Mouse (Mus musculus): ENCODE measurements around the gene Rapgef5. TPM values are rescaled to one million over a fixed set of nuclear protein-coding genes. Genes with fewer than 3 reads are reported as not detected.

Rapgef5 gene
- polyA plus RNA-seq, 2 experiments = 1.2 to 1.5 TPM

- no peak for DNase-seq (ENCODE audit: low read depth in 3 of 3, low spot score in 3 of 3)
- H3K4me1 ChIP-seq (replicated peaks; ENCODE audit: control insufficient read depth in 2 of 2, insufficient read depth in 2 of 2, low read length in 1 of 2) = no peaks in the 10 kb centered on the region
- ATAC-seq (ENCODE audit: insufficient read depth) = no peak
- no peaks in the 10 kb centered on the region for H3K27me3 ChIP-seq (ENCODE audit: control insufficient read depth, insufficient read depth, low read length)
- H3K4me2 ChIP-seq (ENCODE audit: low read depth) = no peak overlapping the region
- H3K4me3 ChIP-seq (ENCODE audit: insufficient read depth in 1 of 2, low read depth in 2 of 2, low read length in 2 of 2) = no peak overlapping the region
- H3K9ac ChIP-seq (replicated peaks) = no peak overlapping the region
- H3K9me3 ChIP-seq (ENCODE audit: control insufficient read depth, low read length) = no peaks in the 10 kb centered on the region
- H3K36me3 ChIP-seq (replicated peaks; ENCODE audit: control insufficient read depth, insufficient read depth, low read depth) = no peaks in the 10 kb centered on the region
- no peak overlapping the region for H3K27ac ChIP-seq
- TF ChIP-seq CTCF (IDR thresholded peaks at IDR 0.05; ENCODE audit: low read depth) (no peak), EP300 (IDR thresholded peaks at IDR 0.05; ENCODE audit: low read depth) (no peak)
Observed at GRCm38 (mm10) chr12:117760846-117761245, 244.6 kb downstream of the Rapgef5 start.

- DNase-seq (ENCODE audit: low read depth in 3 of 3, low spot score in 3 of 3) (no peak), ATAC-seq (ENCODE audit: insufficient read depth) (no peak)
- Histone ChIP-seq H3K4me1 (replicated peaks; ENCODE audit: control insufficient read depth in 2 of 2, insufficient read depth in 2 of 2, low read length in 1 of 2) (no peaks in the 10 kb centered on the region), H3K9ac (replicated peaks) (no peak overlapping the region), H3K36me3 (replicated peaks; ENCODE audit: control insufficient read depth, insufficient read depth, low read depth) (no peaks in the 10 kb centered on the region), H3K4me2 (ENCODE audit: low read depth) (no peak overlapping the region), H3K4me3 (ENCODE audit: insufficient read depth in 1 of 2, low read depth in 2 of 2, low read length in 2 of 2) (no peak overlapping the region), H3K9me3 (ENCODE audit: control insufficient read depth, low read length) (no peaks in the 10 kb centered on the region), H3K27me3 (ENCODE audit: control insufficient read depth, insufficient read depth, low read length) (no peaks in the 10 kb centered on the region), H3K27ac (no peak overlapping the region)
- TF ChIP-seq EP300 (IDR thresholded peaks at IDR 0.05; ENCODE audit: low read depth) = no peak
- TF ChIP-seq CTCF (IDR thresholded peaks at IDR 0.05; ENCODE audit: low read depth) = no peak
- 36% methylated on average over 1 of the region's 1 CpGs for WGBS (ENCODE audit: insufficient replicate concordance)
Observed at GRCm38 (mm10) chr12:117761698-117762097, 245.4 kb downstream of the Rapgef5 start.

GRCm38 (mm10) chr12:117763247-117763646 is 247.0 kb downstream of the Rapgef5 start:
- Histone ChIP-seq H3K27me3 (ENCODE audit: control insufficient read depth, insufficient read depth, low read length) (no peaks in the 10 kb centered on the region), H3K36me3 (replicated peaks; ENCODE audit: control insufficient read depth, insufficient read depth, low read depth) (no peaks in the 10 kb centered on the region), H3K9me3 (ENCODE audit: control insufficient read depth, low read length) (no peaks in the 10 kb centered on the region), H3K27ac (no peak overlapping the region), H3K4me3 (ENCODE audit: insufficient read depth in 1 of 2, low read depth in 2 of 2, low read length in 2 of 2) (no peak overlapping the region), H3K4me2 (ENCODE audit: low read depth) (no peak overlapping the region), H3K9ac (replicated peaks) (no peak overlapping the region), H3K4me1 (replicated peaks; ENCODE audit: control insufficient read depth in 2 of 2, insufficient read depth in 2 of 2, low read length in 1 of 2) (no peaks in the 10 kb centered on the region)
- DNase-seq (ENCODE audit: low read depth in 3 of 3, low spot score in 3 of 3) (no peak), ATAC-seq (ENCODE audit: insufficient read depth) (peak; percentile 44)
- WGBS (ENCODE audit: insufficient replicate concordance) = 46% methylated on average over 3 of the region's 3 CpGs
- TF ChIP-seq CTCF (IDR thresholded peaks at IDR 0.05; ENCODE audit: low read depth) = no peak
- TF ChIP-seq EP300 (IDR thresholded peaks at IDR 0.05; ENCODE audit: low read depth) = no peak

GRCm38 (mm10) chr12:117764839-117765238 is 248.6 kb downstream of the Rapgef5 start:
- Histone ChIP-seq H3K27me3 (ENCODE audit: control insufficient read depth, insufficient read depth, low read length) (no peaks in the 10 kb centered on the region), H3K9ac (replicated peaks) (no peak overlapping the region), H3K9me3 (ENCODE audit: control insufficient read depth, low read length) (no peaks in the 10 kb centered on the region), H3K4me1 (replicated peaks; ENCODE audit: control insufficient read depth in 2 of 2, insufficient read depth in 2 of 2, low read length in 1 of 2) (no peaks in the 10 kb centered on the region), H3K36me3 (replicated peaks; ENCODE audit: control insufficient read depth, insufficient read depth, low read depth) (no peaks in the 10 kb centered on the region), H3K27ac (no peak overlapping the region), H3K4me3 (ENCODE audit: insufficient read depth in 1 of 2, low read depth in 2 of 2, low read length in 2 of 2) (no peak overlapping the region), H3K4me2 (ENCODE audit: low read depth) (no peak overlapping the region)
- ATAC-seq (ENCODE audit: insufficient read depth) (peak; percentile 41; the same call in 1 of the 2 replicates), DNase-seq (ENCODE audit: low read depth in 3 of 3, low spot score in 3 of 3) (peak; percentile 59 to 68 (median 65))
- TF ChIP-seq CTCF (IDR thresholded peaks at IDR 0.05; ENCODE audit: low read depth) = peak; percentile 77
- TF ChIP-seq EP300 (IDR thresholded peaks at IDR 0.05; ENCODE audit: low read depth) = no peak
- 3% methylated on average over 7 of the region's 7 CpGs for WGBS (ENCODE audit: insufficient replicate concordance)

- H3K9ac ChIP-seq (replicated peaks) = no peak overlapping the region
- H3K4me2 ChIP-seq (ENCODE audit: low read depth) = no peak overlapping the region
- H3K9me3 ChIP-seq (ENCODE audit: control insufficient read depth, low read length) = no peaks in the 10 kb centered on the region
- no peak overlapping the region for H3K4me3 ChIP-seq (ENCODE audit: insufficient read depth in 1 of 2, low read depth in 2 of 2, low read length in 2 of 2)
- DNase-seq (ENCODE audit: low read depth in 3 of 3, low spot score in 3 of 3) = peak in 1 of 3 experiments; percentile 26
- TF ChIP-seq EP300 (IDR thresholded peaks at IDR 0.05; ENCODE audit: low read depth) (no peak), CTCF (IDR thresholded peaks at IDR 0.05; ENCODE audit: low read depth) (peak; percentile 83)
- H3K36me3 ChIP-seq (replicated peaks; ENCODE audit: control insufficient read depth, insufficient read depth, low read depth) = no peaks in the 10 kb centered on the region
- H3K27me3 ChIP-seq (ENCODE audit: control insufficient read depth, insufficient read depth, low read length) = no peaks in the 10 kb centered on the region
- H3K27ac ChIP-seq = no peak overlapping the region
- H3K4me1 ChIP-seq (replicated peaks; ENCODE audit: control insufficient read depth in 2 of 2, insufficient read depth in 2 of 2, low read length in 1 of 2) = no peaks in the 10 kb centered on the region
- 4% methylated on average over 5 of the region's 5 CpGs for WGBS (ENCODE audit: insufficient replicate concordance)
- no peak for ATAC-seq (ENCODE audit: insufficient read depth)
Observed at GRCm38 (mm10) chr12:117769113-117769512, 252.8 kb downstream of the Rapgef5 start.

Measured in liver, embryonic 14.5 days (tissue).